Mouse (Mus musculus): Measurements from ENCODE around the gene Tmem201. TPM values are rescaled to one million over a fixed set of nuclear protein-coding genes. Genes with fewer than 3 reads are reported as not detected.

The Tmem201 gene
- polyA plus RNA-seq, 1 experiment from 2014 or later, result 39.2 TPM

GRCm38 (mm10) chr4:149710510-149710909 lies 27.3 kb downstream of the Tmem201 start:
- 19% methylated on average over 5 of the region's 5 CpGs for WGBS
- Histone ChIP-seq H3K9me3 (ENCODE audit: low read length) (no peaks in the 10 kb centered on the region), H3K9ac (replicated peaks; ENCODE audit: low read length) (no peak overlapping the region; the same call in 1 of the 2 replicates), H3K27me3 (ENCODE audit: insufficient read depth, low read length) (no peaks in the 10 kb centered on the region), H3K4me1 (ENCODE audit: insufficient read depth, low read length) (no peaks in the 10 kb centered on the region), H3K4me3 (ENCODE audit: low read length) (no peak overlapping the region), H3K36me3 (ENCODE audit: insufficient read depth, low read length) (peaks cover 9% of the 10 kb centered on the region), H3K27ac (ENCODE audit: low read length) (no peak overlapping the region), H3K4me2 (replicated peaks; ENCODE audit: low read depth, low read length) (no peak overlapping the region)
- ATAC-seq (ENCODE audit: low FRiP score, low TSS enrichment), result peak; percentile 85

- 91% methylated on average over 8 of the region's 8 CpGs for WGBS
- H3K4me2 ChIP-seq (replicated peaks; ENCODE audit: low read depth, low read length), result no peak overlapping the region
- no peak overlapping the region for H3K27ac ChIP-seq (ENCODE audit: low read length)
- H3K27me3 ChIP-seq (ENCODE audit: insufficient read depth, low read length), result no peaks in the 10 kb centered on the region
- H3K9ac ChIP-seq (replicated peaks; ENCODE audit: low read length), result no peak overlapping the region
- H3K36me3 ChIP-seq (ENCODE audit: insufficient read depth, low read length), result no peaks in the 10 kb centered on the region
- H3K9me3 ChIP-seq (ENCODE audit: low read length), result no peaks in the 10 kb centered on the region
- no peak for ATAC-seq (ENCODE audit: low FRiP score, low TSS enrichment)
- peaks cover 5% of the 10 kb centered on the region for H3K4me1 ChIP-seq (ENCODE audit: insufficient read depth, low read length)
- H3K4me3 ChIP-seq (ENCODE audit: low read length), result no peak overlapping the region
These were observed 31.9 kb downstream of the Tmem201 start for GRCm38 (mm10) chr4:149705941-149706340.

DNA sequence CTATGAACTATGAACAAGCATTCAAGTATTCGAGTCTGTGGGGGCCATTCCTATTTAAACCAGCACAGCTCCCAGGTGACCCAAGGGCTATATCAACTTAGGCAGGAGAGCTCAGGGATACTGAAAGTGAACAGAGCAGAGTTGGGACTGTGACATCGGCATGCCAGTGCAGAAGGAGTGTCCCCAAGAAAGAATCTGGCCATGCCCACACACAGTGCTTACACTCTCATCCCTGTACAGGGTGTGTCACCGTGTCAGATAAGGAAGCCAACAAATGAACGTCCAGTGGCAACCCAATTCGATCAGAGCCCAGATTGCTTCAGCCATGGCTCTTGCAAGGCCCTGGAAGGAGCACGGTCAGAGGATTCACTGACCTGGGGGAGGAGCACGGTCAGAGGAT lies 32.5 kb downstream of the Tmem201 start:
- H3K4me3 ChIP-seq (ENCODE audit: low read length), result no peak overlapping the region
- 53% methylated on average over 7 of the region's 7 CpGs for WGBS
- no peaks in the 10 kb centered on the region for H3K36me3 ChIP-seq (ENCODE audit: insufficient read depth, low read length)
- no peak overlapping the region for H3K9ac ChIP-seq (replicated peaks; ENCODE audit: low read length)
- H3K27me3 ChIP-seq (ENCODE audit: insufficient read depth, low read length), result no peaks in the 10 kb centered on the region
- ATAC-seq (ENCODE audit: low FRiP score, low TSS enrichment), result no peak; the same call in 1 of the 2 replicates
- no peaks in the 10 kb centered on the region for H3K9me3 ChIP-seq (ENCODE audit: low read length)
- no peak overlapping the region for H3K27ac ChIP-seq (ENCODE audit: low read length)
- H3K4me2 ChIP-seq (replicated peaks; ENCODE audit: low read depth, low read length), result no peak overlapping the region
- H3K4me1 ChIP-seq (ENCODE audit: insufficient read depth, low read length), result peaks cover 5% of the 10 kb centered on the region

GRCm38 (mm10) chr4:149702210-149702979 lies 35.4 kb downstream of the Tmem201 start, which contains the start of gene Pik3cd:
Pik3cd (minus strand) TSS chr4:149702571.
- ATAC-seq (ENCODE audit: low FRiP score, low TSS enrichment), result no peak
- Histone ChIP-seq H3K27me3 (ENCODE audit: insufficient read depth, low read length) (no peaks in the 10 kb centered on the region), H3K4me2 (replicated peaks; ENCODE audit: low read depth, low read length) (peak within 1 kb of the TSS; percentile 15; the same call in 1 of the 2 replicates), H3K4me1 (ENCODE audit: insufficient read depth, low read length) (peaks cover 17% of the 10 kb centered on the region), H3K36me3 (ENCODE audit: insufficient read depth, low read length) (no peaks in the 10 kb centered on the region), H3K9me3 (ENCODE audit: low read length) (no peaks in the 10 kb centered on the region), H3K9ac (replicated peaks; ENCODE audit: low read length) (no peak within 1 kb of the TSS), H3K4me3 (ENCODE audit: low read length) (no peak within 1 kb of the TSS), H3K27ac (ENCODE audit: low read length) (no peak within 1 kb of the TSS; the same call in 1 of the 2 replicates)
- WGBS, result 38% methylated on average over 19 of the region's 19 CpGs

DNA sequence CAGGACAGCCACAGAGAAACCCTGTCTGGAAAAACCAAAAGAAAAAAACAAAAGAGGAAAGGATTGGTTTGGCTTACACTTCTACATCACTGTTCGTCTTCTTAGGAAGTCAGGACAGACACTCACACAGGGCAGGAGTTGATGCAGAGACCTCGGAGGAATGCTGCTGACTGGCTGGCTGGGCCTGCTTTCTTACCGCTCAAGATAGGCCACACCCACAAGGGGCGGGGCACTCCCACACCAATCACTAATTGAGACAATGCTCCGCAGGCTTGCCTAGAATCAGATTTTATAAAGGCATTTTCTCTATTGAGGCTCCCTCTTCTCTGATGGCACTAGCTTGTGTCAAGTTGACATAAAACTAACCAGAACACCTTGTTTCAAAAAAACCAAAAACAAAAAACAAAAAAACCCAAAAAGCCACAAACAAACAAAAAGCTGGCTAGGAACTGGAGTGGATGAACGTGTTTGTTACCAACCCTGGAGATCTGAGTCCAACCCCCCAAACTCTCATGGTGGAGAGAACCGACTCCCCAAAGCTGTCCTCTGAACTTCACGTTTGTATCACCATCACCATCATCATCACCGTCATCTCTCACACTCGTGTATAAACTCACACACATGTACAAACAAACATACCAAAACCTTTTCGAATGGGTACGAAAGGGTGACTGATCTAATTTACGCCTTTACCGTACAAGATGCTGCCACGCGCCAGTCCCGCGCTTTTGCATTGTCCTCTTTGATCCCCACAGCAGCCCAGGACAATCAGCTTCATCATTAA lies 36.2 kb downstream of the Tmem201 start:
- no peak for ATAC-seq (ENCODE audit: low FRiP score, low TSS enrichment)
- no peaks in the 10 kb centered on the region for H3K9me3 ChIP-seq (ENCODE audit: low read length)
- WGBS, result 65% methylated on average over 18 of the region's 18 CpGs

DNA sequence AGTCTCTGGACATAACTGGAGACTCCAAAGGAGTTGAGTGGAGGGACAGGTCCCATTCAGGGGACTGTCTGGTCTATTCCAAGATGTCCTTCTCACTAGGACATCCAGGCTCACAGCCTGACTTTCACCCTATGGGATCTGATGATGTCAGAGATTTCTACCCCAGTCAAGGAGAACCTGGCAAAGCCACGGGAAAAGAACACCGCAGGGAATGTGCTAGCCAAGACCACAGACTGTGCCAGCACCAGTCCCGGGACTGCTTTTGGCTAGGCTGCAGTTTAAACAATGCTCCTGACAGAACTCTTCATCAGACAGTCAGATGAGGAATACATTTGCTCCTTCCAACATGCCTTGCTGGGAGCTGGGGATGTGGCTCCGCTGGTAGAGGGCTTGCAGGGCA lies 37.9 kb downstream of the Tmem201 start:
- Histone ChIP-seq H3K36me3 (ENCODE audit: insufficient read depth, low read length) (no peaks in the 10 kb centered on the region), H3K4me2 (replicated peaks; ENCODE audit: low read depth, low read length) (no peak overlapping the region), H3K27ac (ENCODE audit: low read length) (no peak overlapping the region), H3K9me3 (ENCODE audit: low read length) (no peaks in the 10 kb centered on the region), H3K4me3 (ENCODE audit: low read length) (no peak overlapping the region), H3K27me3 (ENCODE audit: insufficient read depth, low read length) (no peaks in the 10 kb centered on the region), H3K4me1 (ENCODE audit: insufficient read depth, low read length) (peaks cover 26% of the 10 kb centered on the region), H3K9ac (replicated peaks; ENCODE audit: low read length) (no peak overlapping the region)
- ATAC-seq (ENCODE audit: low FRiP score, low TSS enrichment), result no peak
- 89% methylated on average over 4 of the region's 4 CpGs for WGBS

More for the DNA sequence above, 36.2 kb downstream of the Tmem201 start:
- Histone ChIP-seq H3K9ac (replicated peaks; ENCODE audit: low read length) (no peak overlapping the region), H3K4me2 (replicated peaks; ENCODE audit: low read depth, low read length) (no peak overlapping the region), H3K36me3 (ENCODE audit: insufficient read depth, low read length) (no peaks in the 10 kb centered on the region), H3K4me1 (ENCODE audit: insufficient read depth, low read length) (peaks cover 17% of the 10 kb centered on the region), H3K27ac (ENCODE audit: low read length) (no peak overlapping the region), H3K27me3 (ENCODE audit: insufficient read depth, low read length) (no peaks in the 10 kb centered on the region), H3K4me3 (ENCODE audit: low read length) (no peak overlapping the region)

GRCm38 (mm10) chr4:149698197-149698821 lies 39.5 kb downstream of the Tmem201 start:
- no peaks in the 10 kb centered on the region for H3K27me3 ChIP-seq (ENCODE audit: insufficient read depth, low read length)
- H3K9ac ChIP-seq (replicated peaks; ENCODE audit: low read length), result peak overlapping the region; percentile 73
- no peaks in the 10 kb centered on the region for H3K9me3 ChIP-seq (ENCODE audit: low read length)
- H3K27ac ChIP-seq (ENCODE audit: low read length), result peak overlapping the region; percentile 12; the same call in 1 of the 2 replicates
- peak overlapping the region; percentile 81 for H3K4me2 ChIP-seq (replicated peaks; ENCODE audit: low read depth, low read length)
- peak overlapping the region; percentile 56 for H3K4me3 ChIP-seq (ENCODE audit: low read length)
- WGBS, result 1% methylated on average over 35 of the region's 35 CpGs
- peak; percentile 76 for ATAC-seq (ENCODE audit: low FRiP score, low TSS enrichment)
- peaks cover 26% of the 10 kb centered on the region for H3K4me1 ChIP-seq (ENCODE audit: insufficient read depth, low read length)
- H3K36me3 ChIP-seq (ENCODE audit: insufficient read depth, low read length), result no peaks in the 10 kb centered on the region

DNA sequence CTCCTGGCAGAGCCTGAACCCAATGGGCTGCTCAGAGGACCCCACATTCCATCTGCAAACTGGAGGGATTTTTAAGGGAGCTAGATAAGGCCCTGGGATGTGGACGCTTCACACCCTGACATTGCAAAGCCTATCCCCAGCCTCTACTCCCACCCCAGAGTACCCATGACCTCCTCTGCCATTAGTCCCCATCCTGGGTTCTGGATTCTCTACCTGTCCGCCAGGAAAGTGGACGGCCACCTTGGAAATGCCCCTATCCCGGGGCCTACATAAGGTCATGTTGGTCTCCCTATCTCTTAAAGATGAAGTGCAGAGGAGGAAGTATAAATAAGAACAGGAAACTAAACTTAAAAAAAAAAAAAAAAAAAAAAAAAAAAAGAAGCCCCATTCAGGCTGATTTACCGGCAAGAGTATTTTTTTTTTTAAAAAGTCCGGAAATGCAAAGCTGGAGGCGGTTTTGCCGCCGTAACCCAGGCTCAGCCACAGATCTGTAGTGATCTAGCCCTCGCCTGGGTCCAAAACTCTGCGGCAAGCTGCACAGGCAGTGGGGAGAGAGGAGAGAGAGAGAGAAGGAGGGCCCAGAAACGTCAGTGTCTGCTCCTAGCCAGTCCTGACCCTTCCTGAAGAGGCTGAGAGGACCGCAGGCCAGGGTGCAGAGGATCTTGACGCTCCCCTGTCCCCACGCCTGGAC lies 40.2 kb downstream of the Tmem201 start:
- H3K4me1 ChIP-seq (ENCODE audit: insufficient read depth, low read length), result peaks cover 25% of the 10 kb centered on the region
- no peaks in the 10 kb centered on the region for H3K36me3 ChIP-seq (ENCODE audit: insufficient read depth, low read length)
- peak overlapping the region; percentile 12; the same call in 1 of the 2 replicates for H3K27ac ChIP-seq (ENCODE audit: low read length)
- peak; percentile 32; the same call in 1 of the 2 replicates for ATAC-seq (ENCODE audit: low FRiP score, low TSS enrichment)
- peak overlapping the region; percentile 73 for H3K9ac ChIP-seq (replicated peaks; ENCODE audit: low read length)
- peak overlapping the region; percentile 81 for H3K4me2 ChIP-seq (replicated peaks; ENCODE audit: low read depth, low read length)
- WGBS, result 23% methylated on average over 15 of the region's 15 CpGs
- no peaks in the 10 kb centered on the region for H3K27me3 ChIP-seq (ENCODE audit: insufficient read depth, low read length)
- H3K4me3 ChIP-seq (ENCODE audit: low read length), result peak overlapping the region; percentile 56
- no peaks in the 10 kb centered on the region for H3K9me3 ChIP-seq (ENCODE audit: low read length)
